Mouse (Mus musculus): ENCODE data around the gene Slc25a24.

Gene Slc25a24

DNA sequence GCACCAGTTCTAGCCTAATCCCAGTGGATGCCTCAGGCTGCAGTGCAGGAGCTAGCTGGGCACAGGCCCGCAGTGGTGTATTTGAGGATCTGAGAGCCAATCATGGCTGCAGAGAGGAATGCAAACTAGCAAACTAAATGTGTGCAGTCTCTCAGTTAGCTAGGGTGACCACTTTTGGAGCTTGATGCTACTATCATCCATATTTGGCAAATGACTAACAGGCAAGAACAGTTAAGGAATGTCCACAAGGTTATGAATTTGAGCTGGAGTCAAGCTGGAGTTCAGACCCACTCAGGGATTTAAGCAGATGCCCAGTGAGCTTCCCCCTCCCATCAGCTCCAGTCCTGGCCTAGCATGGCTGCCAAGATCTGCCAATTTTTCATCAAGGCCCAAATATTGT is 41.7 kb downstream of the Slc25a24 start:
- ChIA-PET CTCF (interaction anchor here in 1 of 4 experiments (1.0 kb wide), 1 partner anchor 327 kb away, joined by 3 read pairs; no protein-coding TSS in a partner anchor), POLR2A (interaction anchor here in 1 of 4 experiments (0.6 kb wide), 1 partner anchor 270 kb away, joined by 3 read pairs; no protein-coding TSS in a partner anchor)

DNA sequence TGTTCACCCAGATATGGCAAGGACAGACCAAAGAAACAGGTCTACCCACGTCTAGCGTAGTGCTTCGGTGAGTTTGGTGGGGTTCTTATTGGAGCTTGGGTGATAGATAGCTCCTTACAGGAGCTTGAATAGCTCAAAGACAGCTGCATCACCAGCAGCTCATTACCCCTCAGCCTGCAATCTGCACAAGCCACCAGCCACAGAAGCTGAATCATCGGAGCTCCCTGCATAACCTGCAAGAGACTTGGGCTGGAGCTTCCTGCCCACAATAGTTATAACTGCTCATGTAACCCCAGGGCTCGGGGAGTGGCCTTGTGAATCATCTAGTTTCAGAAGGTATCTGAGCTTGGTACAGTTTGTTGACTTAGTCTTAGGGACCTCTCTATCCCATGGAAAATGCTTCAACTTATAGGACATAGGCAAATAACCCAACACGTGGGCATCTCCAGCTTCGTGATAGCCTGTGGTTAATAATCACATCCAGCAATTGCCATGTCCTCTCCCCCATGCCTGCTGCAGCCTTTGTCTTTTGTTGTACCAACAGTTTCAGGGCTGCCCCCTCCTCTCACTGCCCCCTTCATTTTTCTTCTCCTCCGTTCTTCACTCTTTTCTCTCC is 42.4 kb downstream of the Slc25a24 start:
- CTCF ChIA-PET: interaction anchor here in 1 of 4 experiments (1.0 kb wide), 1 partner anchor 326 kb away, joined by 3 read pairs; no protein-coding TSS in a partner anchor
- POLR2A ChIA-PET: interaction anchor here in 1 of 4 experiments (0.6 kb wide), 1 partner anchor 269 kb away, joined by 3 read pairs; no protein-coding TSS in a partner anchor

DNA sequence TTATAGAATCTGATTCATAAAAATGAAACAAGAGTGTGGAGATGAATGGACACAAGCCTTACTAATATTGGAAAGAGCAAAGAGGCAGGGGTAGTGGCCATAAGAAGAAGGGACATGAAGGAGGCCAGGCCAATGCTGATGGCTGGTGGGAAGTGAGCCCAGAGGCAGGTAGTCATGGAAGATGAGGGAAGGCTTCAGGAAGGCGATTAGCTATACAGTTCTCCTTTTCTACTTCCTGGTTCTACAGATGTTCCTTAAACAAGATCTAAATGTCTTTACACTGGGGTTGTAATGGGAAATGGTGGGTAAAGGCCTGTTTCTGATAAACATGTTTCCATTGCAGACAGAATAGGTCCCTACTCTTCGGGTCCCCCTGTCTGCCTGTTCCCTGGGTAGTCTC is 46.2 kb downstream of the Slc25a24 start:
- CTCF ChIA-PET: no interaction called here
- POLR2A ChIA-PET: no interaction called here

DNA sequence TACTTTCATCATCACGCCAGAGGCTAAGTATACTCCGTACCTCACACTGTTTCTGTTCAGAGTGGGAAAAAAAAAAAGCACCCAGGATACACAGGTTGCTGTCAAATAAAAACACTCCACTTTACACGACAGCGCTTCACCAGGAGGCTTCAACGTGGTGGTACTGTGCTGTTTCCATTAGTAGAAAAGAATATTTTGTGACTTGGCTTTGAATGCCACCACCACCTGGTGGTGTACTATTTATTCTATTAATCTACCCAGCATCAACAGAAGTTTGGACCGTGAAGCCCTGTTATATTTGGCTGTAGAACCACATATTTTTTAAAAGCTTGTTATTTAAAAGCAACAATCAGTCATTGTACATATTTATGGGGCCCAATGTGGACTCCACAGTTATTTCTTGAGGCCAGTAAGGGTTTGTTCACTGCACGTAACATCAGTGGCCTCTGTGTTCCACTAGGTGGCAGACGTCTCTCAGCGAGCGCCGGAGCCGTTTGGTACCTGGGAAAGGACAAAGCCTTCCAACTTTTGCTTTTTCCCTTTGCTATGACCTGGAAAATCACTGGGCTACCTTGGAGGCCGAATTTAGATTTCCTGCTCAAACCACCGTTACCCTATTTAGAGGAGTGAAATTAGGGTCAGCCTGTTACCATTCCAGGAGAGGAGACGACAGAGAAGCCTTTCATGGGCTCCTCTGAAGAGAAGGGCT is 48.3 kb downstream of the Slc25a24 start:
- CTCF ChIA-PET: interaction anchor here in 3 of 4 experiments (0.6 to 1.7 kb wide), 5 partner anchors 318 to 321 kb away, joined by 3 to 9 read pairs (median 5); no protein-coding TSS in a partner anchor
- POLR2A ChIA-PET: interaction anchor here in 1 of 4 experiments (0.6 to 0.7 kb wide), 2 partner anchors 119 to 256 kb away, joined by 3 to 4 read pairs; no protein-coding TSS in a partner anchor

DNA sequence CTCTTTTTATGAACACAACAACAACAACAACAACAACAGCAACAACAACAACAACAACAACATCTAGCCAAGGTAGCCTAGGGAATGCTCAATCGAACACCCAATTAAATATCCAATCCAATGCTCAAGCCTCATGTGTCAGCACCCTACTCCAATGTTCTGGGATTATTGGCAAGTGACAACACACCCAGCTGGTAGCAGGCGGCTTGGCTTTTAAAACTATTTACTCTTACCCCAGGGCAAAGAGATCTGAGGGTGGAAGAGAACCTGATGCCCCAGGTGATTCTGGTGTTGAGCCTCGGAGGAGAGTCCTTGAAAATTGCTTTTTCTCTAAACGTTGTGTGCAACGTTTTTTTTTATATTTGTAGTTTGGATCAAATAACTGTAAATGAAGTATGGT is 51.4 kb downstream of the Slc25a24 start:
- ChIA-PET CTCF (no interaction called here), POLR2A (no interaction called here)

DNA sequence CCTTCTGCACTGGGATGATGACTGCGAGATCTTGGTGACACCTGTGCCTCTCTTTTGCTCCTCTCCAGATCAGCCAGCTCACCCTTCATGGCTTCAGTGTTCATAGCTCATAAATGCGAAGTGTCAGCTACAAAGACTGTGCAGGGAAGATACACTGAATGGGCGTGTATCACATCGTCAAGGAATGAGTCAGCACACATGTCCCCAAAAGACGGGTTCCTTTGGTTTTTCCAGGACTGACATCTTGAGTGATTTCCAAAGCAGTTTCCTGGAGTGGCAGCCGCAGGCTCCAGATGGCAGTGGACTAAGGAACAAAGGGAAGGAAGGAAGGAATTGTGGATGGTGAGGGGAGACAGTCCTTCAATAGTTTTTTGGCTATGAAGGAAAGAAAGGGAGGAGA is 55.8 kb downstream of the Slc25a24 start:
- CTCF ChIA-PET: no interaction called here

DNA sequence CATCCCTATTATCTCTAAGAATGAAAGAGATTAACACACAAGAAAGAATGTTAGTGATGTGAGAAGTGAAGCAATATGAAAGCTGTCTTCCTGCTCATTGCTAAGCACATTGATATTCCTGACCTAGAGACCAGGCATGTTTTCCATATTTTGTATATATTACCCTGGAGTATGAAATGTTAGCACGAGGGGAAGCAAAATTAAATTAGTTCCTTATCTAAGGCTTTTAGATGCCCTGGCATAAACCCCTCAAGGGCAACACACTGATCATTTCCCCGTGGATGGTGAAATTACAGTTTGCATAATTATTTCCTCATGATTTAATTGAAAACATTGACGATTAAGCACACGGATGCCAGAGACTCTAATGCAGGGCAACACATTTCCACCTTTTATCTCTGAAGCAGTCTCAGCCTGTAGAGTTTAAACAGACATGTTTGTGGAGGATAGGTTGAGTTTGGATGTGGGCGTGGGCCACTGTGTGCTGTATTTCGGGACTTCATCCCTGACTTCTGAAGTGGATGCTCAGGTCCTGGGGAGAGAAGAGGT is 56.7 kb downstream of the Slc25a24 start:
- CTCF ChIA-PET: no interaction called here
- POLR2A ChIA-PET: no interaction called here

More for the DNA sequence above, 55.8 kb downstream of the Slc25a24 start:
- POLR2A ChIA-PET: interaction anchor here in 1 of 4 experiments (0.5 kb wide), 1 partner anchor 308 kb away, joined by 5 read pairs; no protein-coding TSS in a partner anchor

DNA sequence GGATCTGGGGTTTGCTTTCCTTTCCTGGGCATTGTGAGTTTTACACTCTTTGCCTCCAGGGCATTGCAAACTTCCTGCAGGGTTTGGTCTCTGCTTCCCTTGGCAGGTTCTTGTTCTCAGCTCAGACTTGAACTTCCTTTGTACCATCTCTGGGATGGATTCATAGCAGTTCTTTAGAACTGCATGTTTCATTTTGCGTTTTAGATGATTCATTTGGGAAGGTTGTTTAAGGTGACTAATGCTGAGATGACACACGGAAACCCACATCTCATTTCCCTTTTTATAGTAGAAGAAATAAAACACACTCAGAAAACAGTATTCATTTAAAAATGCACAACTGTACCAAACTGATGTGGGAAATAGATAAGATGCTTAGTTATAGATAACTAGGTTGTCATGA is 73.2 kb downstream of the Slc25a24 start:
- ChIA-PET POLR2A (no interaction called here), CTCF (no interaction called here)

DNA sequence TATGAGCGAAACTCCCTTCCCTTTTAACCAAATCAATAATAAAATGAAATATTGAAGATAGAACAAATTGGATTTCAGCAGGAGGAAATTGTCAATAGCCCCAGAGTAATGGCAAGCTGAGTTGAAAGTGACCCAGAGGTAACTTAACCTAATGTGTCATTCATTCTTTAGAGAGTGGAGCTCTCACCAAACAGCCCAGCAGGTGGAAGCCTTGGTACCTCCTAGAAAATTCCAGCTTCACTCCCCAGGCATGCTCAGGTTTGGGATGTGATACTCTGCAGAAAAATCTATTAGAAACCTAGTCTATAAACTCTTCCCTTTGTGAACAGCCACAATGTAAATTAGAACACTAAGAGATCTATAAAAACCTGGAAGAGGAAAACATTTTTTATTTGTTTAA is 76.3 kb downstream of the Slc25a24 start:
- CTCF ChIA-PET: no interaction called here
- POLR2A ChIA-PET: no interaction called here

DNA sequence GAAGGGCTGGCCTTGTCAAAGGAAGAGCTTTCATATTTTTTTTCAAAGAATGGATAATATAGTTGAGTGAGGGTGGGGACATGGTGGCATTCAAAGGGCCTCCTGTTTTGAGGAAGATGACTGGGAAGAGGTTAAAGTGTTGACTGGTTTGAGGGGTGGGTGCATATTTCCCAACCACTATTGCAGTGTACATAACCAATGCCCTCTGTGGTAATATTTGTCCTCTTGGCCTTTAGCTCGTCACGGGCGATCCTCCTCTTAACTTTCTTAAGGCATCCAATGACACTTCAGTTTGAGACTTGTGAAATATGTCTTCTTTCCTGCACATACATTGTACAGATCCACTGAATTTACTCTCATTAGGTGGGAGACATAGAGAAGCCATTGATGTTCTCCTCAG is 89.4 kb downstream of the Slc25a24 start:
- CTCF ChIA-PET: interaction anchor here in 1 of 4 experiments (1.1 kb wide), 1 partner anchor 185 kb away, joined by 3 read pairs; the partner anchor contains the start of gene Fam102b
- POLR2A ChIA-PET: no interaction called here

DNA sequence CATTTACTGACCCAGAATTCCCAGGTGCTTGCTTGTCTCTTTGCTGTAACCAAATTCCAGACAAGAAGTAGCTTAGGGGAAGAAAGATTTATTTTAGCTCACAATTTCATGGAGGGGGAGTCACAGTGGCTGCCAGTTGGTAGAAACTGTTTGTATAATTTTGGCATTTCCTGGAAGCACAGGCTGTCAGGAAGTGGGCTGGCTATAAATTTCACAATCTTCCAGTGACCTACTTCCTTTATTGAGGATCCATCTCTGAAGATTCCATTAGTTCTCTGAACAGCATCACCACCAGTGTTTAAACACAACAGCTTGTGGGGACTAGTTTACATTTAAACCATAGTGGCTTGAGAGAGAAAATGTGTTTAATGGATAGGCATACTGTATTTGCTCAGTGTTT is 93.4 kb downstream of the Slc25a24 start:
- CTCF ChIA-PET: no interaction called here
- POLR2A ChIA-PET: no interaction called here
